Mouse (Mus musculus) adrenal gland, postnatal 14 days (tissue): ENCODE results near the gene Gm281. TPM values are rescaled to one million over a fixed set of nuclear protein-coding genes. Genes with fewer than 3 reads are reported as not detected.
"Not testable (repeated sequence)": the region's sequence is repeated elsewhere in the genome, so short reads cannot be mapped to it uniquely, and the experiment has no call there.

Experiments
- DNase-seq: peaks from one replicate; pipeline ENCODE4 v3.0.0; 2021; ENCODE audit warnings: mixed read lengths
- long read RNA-seq, 2 experiments: library from polyadenylated mRNA; stranded (forward); transcript quantifications; one replicate each; pipeline ENCODE4 v2.0.0; 2021
- total RNA-seq: library from RNA; stranded (reverse); gene quantifications from 2 replicates; pipeline ENCODE4 v1.2.3, GENCODE M21; 2021

The Gm281 gene
- total RNA-seq, result not detected in 2 replicates
- long read RNA-seq, experiment 1, result 0 reads
- long read RNA-seq, experiment 2, result 0 reads

DNA sequence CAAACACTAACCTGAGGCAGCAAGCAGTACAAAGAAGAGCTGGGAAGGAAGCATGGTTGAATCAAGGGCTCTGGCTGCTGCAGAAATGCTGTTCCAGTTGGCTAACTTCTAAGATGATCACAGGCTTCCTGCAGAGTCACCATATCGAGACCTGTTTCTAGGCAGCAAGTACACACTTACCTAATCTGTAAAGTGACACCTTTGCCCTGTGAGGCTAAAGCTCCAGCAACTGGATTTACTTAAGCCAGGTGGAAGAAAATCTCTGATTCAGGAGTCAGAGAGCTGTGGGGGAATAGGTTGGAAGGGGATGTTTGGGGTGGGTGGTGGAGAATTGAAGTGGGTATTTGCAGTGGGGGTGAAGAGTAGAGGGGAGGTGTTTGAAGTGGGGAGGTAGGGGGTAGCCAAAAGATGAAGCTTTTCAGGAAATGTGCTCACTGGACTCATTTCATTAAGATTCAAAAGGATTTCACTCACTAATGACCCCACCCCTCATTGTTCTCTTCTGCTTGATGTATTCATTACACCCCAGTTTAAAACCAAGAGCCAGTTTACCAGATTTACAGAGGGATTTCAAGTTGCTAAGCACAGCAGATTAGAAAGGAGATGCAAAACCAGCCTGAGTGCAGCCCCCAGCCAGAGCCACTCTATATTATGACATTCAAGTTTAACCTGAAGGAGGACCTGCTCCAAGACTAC, at the start of gene Gm281:
Gm281 (minus strand) TSS at position 92 of the 696 bp plus-strand sequence.
- no peak for DNase-seq

GRCm38 (mm10) chr14:13963527-13963926, 49.2 kb upstream of the Gm281 start:
- DNase-seq, result no peak

- no peak for DNase-seq
Observed at GRCm38 (mm10) chr14:13962476-13962875, 48.2 kb upstream of the Gm281 start.

GRCm38 (mm10) chr14:13961401-13962112, 47.3 kb upstream of the Gm281 start, which contains the start of the genes Atxn7 and Thoc7:
Gene Atxn7, plus strand, starts transcription at chr14:13961440.
Gene Thoc7, minus strand, starts transcription at chr14:13961852.
- peak; percentile 67 for DNase-seq

DNA sequence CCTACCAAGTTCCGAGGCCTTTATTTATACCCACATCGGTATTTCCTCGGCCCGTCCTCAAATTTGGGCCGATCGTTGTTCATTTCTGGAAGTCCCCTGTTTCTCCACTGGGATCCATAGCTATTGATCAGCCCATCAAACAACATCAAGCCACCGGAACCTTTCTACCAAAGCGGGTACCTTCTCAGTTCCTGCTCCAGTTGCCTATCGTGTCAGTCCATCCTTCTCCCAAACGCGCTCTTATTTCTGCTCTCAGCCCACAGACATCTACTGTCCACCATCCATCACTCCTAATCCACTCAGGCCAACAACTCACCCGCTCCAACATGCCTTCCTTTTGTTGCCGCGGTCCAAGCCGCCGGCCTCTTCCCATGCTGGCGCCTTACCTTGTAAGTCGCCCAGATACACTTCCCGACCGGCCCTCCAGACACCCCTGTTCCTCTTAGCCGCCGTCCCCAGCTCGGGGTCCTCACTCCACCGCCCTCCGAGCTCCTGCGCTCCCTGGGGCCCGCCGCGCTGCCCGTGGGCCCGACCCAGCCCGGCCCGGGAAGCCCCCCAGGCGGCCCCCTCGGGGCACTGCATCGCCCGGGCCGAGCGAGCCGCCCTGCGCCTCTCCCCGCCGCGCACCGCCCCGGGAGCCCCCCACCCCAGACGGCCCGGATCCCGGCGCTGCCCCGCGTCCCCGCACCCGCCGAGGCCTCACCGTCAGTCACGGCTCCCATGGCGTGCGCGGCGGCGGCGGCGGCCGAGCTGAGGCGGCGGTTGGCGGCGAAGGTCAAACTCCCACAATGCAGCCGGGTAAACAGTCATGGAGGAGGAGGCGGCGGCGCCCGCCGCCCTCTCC, 46.4 kb upstream of the Gm281 start:
- peak; percentile 84 for DNase-seq

DNA sequence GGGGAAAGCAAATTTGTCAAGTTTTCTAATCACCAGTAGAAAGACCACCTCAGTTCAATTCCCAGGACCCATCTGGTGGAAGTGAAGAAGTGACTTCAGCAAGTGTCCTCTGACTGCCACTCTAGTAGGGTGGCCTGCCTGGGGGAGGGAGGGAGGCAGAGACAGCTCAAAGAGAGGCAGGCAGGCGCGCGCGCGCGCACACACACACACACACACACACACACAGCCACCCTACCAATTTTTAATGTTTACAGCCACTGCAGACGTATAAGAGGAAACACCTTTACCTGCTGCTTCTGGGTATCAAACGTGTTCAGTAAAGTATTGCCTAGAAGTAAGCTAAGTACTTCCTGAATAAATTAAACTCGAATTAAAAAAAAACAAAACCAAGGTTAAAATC, 45.8 kb upstream of the Gm281 start:
- DNase-seq, result peak; percentile 68

DNA sequence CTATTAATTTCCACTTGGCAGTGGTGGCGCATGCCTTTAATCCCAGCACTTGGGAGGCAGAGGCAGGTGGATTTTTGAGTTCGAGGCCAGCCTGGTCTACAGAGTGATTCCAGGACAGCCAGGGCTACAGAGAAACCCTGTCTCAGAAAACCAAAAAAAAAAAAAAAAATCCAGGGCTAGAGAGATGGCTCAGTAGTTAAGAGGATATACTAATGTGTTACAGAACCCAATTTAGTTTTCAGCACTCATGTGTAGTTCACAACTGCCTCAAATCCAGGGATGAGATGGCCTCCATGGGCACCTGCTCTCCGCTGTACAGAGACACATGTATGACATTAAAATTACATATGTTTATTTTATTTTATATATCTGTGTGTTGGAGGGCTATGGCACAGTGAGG, 37.9 kb upstream of the Gm281 start:
- not testable (repeated sequence) for DNase-seq

GRCm38 (mm10) chr14:13950401-13950800, 36.1 kb upstream of the Gm281 start:
- DNase-seq, result peak; percentile 49

GRCm38 (mm10) chr14:13948345-13948744, 34.1 kb upstream of the Gm281 start:
- DNase-seq, result no peak

- no peak for DNase-seq
Observed at GRCm38 (mm10) chr14:13944686-13945085, 30.4 kb upstream of the Gm281 start.

- no peak for DNase-seq
Observed at GRCm38 (mm10) chr14:13934052-13934371, 19.7 kb upstream of the Gm281 start.

- DNase-seq, result no peak
Observed at GRCm38 (mm10) chr14:13933290-13934051, 19.2 kb upstream of the Gm281 start.

DNA sequence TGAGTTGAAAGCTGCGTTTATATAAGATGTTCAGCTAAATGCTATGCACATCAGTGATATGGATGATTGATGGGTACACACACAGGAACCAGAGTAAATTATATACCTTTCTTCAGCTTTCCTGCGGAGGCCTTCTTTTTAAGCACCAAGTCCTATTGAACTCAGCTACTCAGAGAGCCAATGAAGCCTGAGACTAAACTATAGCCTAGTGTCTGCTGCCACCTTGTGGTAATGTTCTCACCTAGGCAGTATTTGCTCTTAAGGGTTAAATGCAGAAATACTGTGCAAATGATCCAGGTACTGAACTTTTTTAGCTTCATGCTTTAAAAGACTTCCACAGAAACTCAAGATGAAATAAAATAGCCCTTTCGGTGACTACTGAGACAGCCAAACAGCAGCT, 3.4 kb upstream of the Gm281 start:
- DNase-seq, result peak; percentile 74

DNA sequence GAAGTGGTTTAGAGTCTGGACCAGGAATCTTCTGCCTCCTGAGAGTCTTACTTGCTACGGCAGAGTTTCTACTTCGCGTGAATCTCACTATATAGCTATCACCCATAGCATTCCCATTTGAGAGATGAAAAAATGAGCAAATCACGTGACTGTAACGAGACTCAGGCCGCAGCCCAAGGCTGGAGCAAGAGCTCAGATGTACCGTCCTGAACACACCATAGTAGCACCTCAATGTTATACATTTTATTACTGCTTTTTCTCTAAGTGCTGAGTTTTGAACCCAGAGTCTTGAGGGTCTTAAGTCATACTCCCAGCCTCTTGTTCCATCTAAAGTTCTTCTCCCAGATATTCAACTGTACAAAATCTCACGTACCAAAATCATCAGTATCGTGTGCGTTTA, 2.9 kb upstream of the Gm281 start:
- DNase-seq, result no peak

DNA sequence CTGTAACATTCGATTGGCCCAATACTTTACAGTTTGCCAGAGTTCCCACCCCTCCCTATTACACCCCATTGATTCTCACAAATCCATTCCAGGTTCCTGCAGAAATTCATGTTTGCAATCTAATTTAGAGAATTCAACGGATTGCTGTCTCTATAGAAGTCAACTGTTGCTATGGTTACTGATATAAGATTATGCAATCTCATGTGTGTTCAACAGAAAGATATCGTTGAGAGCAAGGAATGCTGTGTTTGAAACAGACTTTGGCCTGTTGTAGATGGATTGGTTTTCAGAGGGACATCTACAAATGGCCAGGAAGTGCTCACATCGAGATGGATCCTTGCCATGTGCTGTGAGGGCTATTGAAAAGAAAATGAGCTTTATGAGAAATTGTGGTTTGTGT, 929 bp upstream of the Gm281 start:
- DNase-seq, result no peak

DNA sequence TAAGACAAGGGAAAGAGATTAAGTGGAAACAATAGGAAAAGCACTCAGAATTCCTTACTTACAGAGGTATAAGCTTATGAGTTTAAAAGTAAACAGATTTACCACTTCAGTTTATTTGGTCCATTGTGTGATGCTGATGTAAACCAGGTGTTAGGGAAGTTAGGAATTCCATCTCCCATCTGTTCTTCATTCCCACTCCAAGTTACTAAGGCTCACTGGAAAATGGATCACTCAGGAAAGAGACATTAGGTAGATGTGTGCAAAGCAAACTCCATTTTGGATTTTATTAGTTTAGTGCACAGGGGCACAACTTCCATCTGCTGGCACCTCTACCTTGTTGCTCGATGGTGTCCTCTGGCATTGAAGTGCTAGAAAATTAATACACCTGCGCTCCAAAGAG, 4.1 kb downstream of the Gm281 start:
- no peak for DNase-seq

DNA sequence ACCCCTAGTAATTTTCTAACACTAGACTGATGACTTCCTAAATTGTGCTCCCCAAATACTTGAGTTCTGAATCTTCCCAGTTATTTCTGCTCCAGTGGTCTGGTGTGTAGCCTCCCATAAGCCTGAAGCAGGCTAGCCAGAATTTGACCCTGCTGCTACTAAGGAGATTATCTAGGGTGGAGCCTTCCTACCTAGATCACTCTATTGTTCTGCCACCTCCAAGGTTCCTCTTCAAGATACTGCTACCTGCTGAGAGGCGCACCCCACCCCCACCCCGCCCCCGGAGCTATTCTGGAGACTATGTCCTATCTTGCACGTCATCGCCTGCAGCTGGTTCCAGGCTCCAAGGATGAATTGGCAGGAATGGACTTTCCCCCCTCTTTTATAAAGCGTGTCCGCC, 7.1 kb downstream of the Gm281 start:
- no peak for DNase-seq

- DNase-seq, result no peak
Observed at GRCm38 (mm10) chr14:13906461-13906860, 7.8 kb downstream of the Gm281 start.

- peak; percentile 57 for DNase-seq
Observed at GRCm38 (mm10) chr14:13901611-13902067, 12.6 kb downstream of the Gm281 start.

DNA sequence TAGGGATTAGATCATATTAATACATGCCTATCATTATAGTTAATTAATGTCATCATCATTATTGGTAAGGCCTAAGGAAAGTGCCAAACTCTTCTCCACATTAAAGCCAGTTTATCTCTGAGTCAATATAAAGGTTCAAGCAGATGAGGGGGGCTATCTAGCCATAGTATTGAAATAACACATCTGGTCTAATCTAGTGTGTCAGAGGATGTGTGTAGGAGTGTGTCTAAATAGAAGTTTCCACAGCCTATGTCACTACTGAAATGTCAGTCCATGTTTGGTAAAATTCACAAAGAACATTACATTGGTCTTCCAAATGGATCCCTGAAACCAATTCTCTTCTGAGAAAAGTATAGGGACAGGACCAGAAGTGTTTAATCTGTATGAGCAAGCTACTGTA, 19.1 kb downstream of the Gm281 start:
- DNase-seq, result no peak

GRCm38 (mm10) chr14:13893748-13894147, 20.5 kb downstream of the Gm281 start:
- DNase-seq, result no peak

GRCm38 (mm10) chr14:13861416-13861815, 52.9 kb downstream of the Gm281 start:
- no peak for DNase-seq
